Mouse (Mus musculus) gastrocnemius, adult 18-20 months (tissue): ENCODE measurements around the gene Zfp382. TPM values are rescaled to one million over a fixed set of nuclear protein-coding genes. Genes with fewer than 3 reads are reported as not detected.
"Not testable (repeated sequence)": the region's sequence is repeated elsewhere in the genome, so short reads cannot be mapped to it uniquely, and the experiment has no call there.

Source experiments
- DNase-seq: peaks from one replicate; pipeline ENCODE4 v3.0.0; 2021; ENCODE audit warnings: low spot score
- long read RNA-seq, 2 experiments: library from polyadenylated mRNA; stranded (forward); transcript quantifications; one replicate each; pipeline ENCODE4 v2.0.0; 2021
- total RNA-seq, 2 experiments: library from RNA; stranded (reverse); gene quantifications; 2 replicates each; pipeline ENCODE4 v1.2.3; 2021

Zfp382 gene
- 1 to 10 TPM; 1.3 TPM for total RNA-seq
- long read RNA-seq, experiment 1, partial matches to known transcripts = 0 of 1 reads
- long read RNA-seq, experiment 1, other reads (novel, unspliced or antisense) = 1 of 1 reads
- long read RNA-seq, experiment 2 = 0 reads

GRCm38 (mm10) chr7:30121308-30122187 is at the start of gene Zfp382:
Gene Zfp382, plus strand, starts transcription at chr7:30121942.
- peak; percentile 89 for DNase-seq

DNA sequence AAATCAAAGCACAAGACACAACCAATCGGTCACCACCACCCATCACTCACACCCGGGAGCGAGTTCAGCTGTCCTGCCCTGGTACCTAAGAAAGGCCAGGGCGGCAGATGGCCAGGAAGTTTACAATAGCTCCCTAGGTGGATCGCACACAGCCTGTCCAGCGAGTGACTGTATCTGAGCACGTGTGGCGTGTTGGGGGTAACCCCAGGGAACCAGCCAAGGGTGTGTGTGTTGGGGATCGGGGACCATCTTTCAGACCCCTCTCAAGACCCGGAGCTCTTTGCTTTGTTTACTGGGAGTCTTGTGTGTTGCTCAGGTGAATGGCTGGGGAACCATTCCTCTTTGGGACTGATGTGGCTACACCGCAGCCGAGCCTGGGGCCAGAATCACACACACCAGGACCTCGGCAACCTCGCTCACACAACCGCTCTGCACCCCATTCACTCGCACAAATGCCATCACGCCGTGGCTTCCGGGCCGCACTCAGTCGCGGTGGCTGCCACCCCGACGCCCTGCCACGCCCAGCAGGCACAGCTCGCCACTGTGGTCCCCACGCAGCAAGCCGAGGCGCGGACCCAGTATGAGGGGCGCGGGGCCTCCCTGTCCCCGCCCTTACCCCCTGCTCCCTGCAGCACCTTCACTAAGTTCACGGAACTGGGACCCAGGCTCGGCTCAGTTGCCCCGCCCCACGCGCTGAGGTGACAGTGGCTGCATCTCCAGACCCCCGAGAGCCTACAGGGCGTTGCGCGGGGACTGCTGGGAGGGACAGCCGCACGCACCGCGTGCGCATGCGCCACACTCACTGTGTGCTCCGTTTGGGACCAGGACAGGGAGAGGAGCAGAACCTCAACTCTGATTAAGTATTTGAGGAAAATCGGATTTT is 49.4 kb upstream of the Zfp382 start, which contains the start of gene Zfp82:
Gene Zfp82 (minus strand): TSS at position 755 of the 883 bp plus-strand sequence.
- peak; percentile 81 for DNase-seq

- no peak for DNase-seq
These were observed 35.2 kb upstream of the Zfp382 start for GRCm38 (mm10) chr7:30086524-30086923.

GRCm38 (mm10) chr7:30089405-30089804 is 32.3 kb upstream of the Zfp382 start:
- no peak for DNase-seq

GRCm38 (mm10) chr7:30090092-30090969 is 31.4 kb upstream of the Zfp382 start, which contains the start of the genes Gm26920 and Zfp566:
Gene Gm26920, minus strand, starts transcription at chr7:30090410.
Gene Zfp566, minus strand, starts transcription at chr7:30090527.
- peak; percentile 98 for DNase-seq

- peak; percentile 9 for DNase-seq
These were observed 30.7 kb upstream of the Zfp382 start for GRCm38 (mm10) chr7:30090970-30091585.

DNA sequence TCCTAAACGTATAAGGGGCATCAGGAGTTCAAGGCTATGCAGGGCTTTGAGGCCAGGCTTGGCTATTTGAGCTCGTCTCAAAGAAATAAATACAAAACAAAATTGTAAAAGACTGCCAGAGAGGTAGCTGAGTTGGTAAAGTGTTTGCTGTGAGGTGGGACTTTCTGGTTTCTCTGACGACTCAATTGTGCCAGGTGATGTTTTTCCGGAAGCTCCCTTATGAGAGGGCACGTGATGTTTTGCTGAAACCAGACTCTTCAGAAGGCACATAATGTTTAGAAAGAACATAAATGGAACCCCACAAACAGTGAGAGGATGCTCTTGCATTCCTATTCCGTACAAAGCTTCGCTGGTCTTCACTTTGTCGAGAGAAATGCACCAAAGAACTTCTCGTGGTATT is 29.1 kb upstream of the Zfp382 start:
- no peak for DNase-seq

DNA sequence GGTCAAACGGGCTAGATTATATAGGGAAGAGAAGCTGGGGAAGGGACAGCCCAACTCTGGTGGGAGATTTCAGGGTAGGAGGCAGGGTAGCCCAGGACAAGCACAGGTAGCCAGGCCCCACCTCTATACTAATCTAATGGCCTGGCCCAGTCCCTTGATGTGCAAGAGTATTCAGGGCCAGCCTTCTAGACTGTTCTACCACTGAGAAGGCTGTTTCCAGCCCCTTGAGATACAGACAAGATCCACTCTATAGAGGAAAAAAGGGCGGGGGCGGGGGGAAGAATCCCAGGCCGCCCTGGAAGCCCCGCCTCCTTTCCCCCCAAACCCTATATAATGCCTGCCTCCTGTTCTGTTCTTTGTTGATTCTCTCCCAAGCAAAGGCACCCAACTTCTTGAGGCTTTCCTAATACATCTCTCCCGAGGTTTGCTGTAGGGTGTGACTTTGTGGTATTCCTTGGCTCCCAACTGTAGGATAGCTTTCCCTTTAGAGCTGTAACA is 27.8 kb upstream of the Zfp382 start:
- DNase-seq = no peak

DNA sequence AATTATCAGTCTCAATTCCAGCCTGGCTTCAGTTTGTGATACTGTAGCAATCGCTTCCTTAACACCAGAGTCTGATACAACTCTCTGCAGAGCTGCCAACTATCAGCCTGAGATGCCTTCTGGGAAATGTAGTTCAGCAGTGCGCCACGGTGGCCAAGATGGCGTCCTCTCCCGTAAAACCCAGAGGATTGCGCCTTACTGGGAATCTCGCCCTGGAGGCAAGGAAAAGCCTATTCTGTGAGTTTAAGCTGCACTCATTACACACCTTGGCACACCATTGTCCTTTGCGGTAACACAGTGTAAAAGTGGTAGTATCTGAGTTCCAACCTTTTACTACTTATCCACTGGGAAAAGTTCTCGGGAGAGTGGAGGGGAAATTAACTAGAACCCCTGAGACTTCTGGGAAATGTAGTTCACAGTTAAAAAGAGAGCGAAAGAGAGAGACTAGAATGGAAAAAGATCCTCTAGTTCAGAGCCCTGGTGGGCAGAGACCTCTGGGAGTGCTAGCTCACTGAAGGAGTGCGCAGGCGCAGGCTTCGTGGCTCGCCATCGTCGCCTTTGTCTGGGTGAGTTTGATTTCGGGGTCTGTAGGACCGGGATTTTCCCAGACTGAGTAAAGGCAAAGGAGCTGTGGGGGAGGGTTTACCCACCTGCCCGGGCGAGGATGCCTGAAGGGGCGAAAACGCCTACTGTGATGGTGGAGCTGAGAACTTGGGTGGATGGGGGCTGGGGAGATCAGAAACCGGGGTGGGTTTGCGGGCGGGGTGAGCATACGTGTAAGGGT is 26.9 kb upstream of the Zfp382 start, which contains the start of gene Zfp260:
Gene Zfp260 (plus strand): TSS at position 132 of the 784 bp plus-strand sequence.
- peak; percentile 94 for DNase-seq

DNA sequence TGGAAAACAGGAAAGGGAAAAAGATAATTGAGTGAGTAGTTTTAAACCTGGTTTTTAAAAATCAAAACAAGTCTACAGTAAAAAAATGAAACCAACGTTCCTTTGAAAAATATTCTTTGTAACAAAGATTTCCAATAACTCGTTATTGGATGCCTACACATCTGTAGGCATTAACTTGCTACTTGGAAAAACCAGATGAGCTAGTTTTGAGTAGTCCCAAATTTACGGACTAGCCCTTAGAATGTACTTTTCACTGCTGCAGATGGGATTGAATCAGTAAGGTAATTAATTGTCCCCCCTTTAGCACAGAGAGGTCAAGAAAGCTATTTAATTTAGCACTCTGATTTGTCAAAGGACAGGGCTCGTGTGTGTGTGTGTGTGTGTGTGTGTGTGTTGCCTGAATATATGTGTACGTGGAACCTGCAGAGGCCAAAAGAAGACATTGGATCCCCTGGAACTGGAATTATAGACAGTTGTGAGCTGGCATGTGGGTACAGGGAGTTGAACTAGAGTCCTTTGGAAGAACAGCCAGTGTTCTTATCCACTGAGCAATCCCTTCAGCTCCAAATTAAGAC is 26.1 kb upstream of the Zfp382 start:
- no peak for DNase-seq

- DNase-seq = no peak
These were observed 22.4 kb upstream of the Zfp382 start for GRCm38 (mm10) chr7:30099297-30099696.

- no peak for DNase-seq
These were observed 5.7 kb upstream of the Zfp382 start for GRCm38 (mm10) chr7:30116076-30116475.

- DNase-seq = not testable (repeated sequence)
These were observed 3.8 kb upstream of the Zfp382 start for GRCm38 (mm10) chr7:30117935-30118334.

DNA sequence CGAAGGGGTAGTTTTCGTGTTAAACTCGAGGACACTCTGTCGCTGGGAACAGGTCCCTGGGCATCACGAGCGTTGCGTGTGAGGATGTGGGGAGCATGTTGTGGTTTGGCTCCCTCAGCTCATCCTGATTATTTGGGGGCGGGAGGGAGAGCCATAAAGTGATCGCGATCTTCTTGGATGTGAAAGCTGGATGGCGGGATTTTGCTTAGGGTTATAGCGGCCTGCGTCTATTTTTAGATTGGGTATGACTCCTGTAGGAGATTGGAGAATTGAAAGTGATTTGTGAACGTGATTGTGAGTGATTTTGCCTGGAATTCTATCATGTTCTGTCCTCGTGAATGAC is 417 bp downstream of the Zfp382 start:
- no peak for DNase-seq

- DNase-seq = no peak
These were observed 8.2 kb downstream of the Zfp382 start for GRCm38 (mm10) chr7:30129900-30130299.

DNA sequence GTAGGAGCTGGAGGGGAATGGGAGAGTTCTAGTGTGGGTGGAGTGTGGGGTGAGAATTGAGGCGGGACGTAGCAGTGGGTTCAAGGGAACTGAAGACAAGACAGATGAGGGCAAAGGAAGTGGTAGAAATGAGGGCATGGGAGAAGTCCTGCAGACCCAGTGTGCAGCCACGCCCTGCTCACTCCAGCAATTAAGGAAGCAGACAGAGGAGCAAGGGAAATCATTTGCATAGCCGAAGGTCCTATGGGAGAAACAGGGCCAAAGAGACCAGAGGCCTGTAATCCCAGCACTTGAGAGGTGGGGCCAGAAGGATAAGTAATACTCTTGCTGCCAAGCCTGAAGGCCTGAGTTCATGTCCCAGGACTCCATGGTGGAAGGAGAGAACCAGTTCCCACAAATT is 10.7 kb downstream of the Zfp382 start:
- DNase-seq = no peak

- DNase-seq = no peak
These were observed 15.1 kb downstream of the Zfp382 start for GRCm38 (mm10) chr7:30136826-30137225.

- DNase-seq = no peak
These were observed 21.4 kb downstream of the Zfp382 start for GRCm38 (mm10) chr7:30143170-30143554.
